Comparison of ENCODE assay signal across 17 mouse cellular contexts in the genomic region with DNA sequence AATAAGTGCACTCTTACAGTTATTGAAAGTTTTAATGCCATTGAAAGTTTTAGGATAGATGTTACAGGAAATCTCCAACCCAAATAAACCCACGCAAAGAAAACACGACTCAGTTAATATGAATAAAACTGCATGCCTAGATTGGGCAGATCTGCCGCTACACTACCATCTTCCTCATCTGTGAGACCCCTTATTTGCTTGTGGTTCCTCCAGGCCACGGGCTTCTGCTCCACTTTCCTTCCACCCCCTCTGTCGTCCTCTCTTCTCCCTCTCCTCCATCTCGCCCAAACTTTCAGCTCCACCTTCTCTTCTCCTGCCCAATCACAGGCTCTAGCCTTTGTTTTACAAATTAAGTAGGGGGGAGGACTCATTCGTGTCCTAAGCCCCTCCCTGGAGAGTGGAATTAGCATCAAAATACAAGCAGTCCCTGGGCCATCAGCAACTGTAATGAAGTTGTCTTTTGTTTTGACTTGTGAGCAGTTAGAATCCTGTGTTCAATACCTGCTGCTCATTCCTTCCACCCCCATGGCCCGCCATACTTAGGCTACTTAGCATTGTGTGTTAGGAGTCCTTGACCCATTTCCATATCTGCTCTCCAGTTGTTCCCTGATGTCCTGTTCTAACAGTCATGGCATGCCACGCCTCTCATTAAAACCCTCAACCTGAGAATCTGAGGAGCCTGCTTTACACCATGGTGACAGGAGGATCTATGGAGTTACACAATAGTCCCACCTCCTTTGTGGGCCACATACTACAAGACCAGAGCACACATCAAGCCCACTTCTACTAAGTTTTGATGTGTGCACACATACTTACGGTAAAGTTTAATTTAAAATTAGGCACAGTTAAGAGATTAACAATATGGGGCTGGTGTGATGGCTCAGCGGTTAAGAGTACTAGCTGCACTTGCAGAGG. TPM values are rescaled to one million over a fixed set of nuclear protein-coding genes. Genes with fewer than 3 reads are reported as not detected.
A peak's percentile ranks its signal among the peaks of the same experiment; 100 is the strongest.
DNase-seq lines count a peak whose midpoint lies in the region; ATAC-seq and TF ChIP-seq lines count a peak whose summit lies in the region.
"Had no signal": no experiment of that assay in that cellular context is flagged by ENCODE, and none has a peak within 500 bp of the region (broad histone marks: within the 10 kb centered on the region; RNA-seq: fewer than 3 reads in every experiment).

No protein-coding gene starts in this region.

- peaks cover 7% of the 10 kb centered on the region for H3K4me1 ChIP-seq in midbrain, embryonic 10.5 days
- no peaks in the 10 kb centered on the region for H3K4me1 ChIP-seq in midbrain, postnatal 0 days (ENCODE audit: insufficient read depth, low read length)
- H3K4me1 ChIP-seq in ES-Bruce4 (ENCODE audit: control insufficient read depth, insufficient read depth, low read length): no peaks in the 10 kb centered on the region
- H3K4me1 ChIP-seq in forebrain, postnatal 0 days (ENCODE audit: insufficient read depth): no peaks in the 10 kb centered on the region
- H3K4me1 ChIP-seq in heart, embryonic 12.5 days (replicated peaks): 0 out of 2 replicates have a peak, but pooled peaks cover 3% of the 10 kb centered on the region

- H3K4me3 ChIP-seq in midbrain, embryonic 10.5 days: no peak overlapping the region
- no peak overlapping the region for H3K4me3 ChIP-seq in midbrain, postnatal 0 days (ENCODE audit: low read depth, low read length)
- H3K4me3 ChIP-seq in ES-Bruce4 (ENCODE audit: low read depth, low read length): peak overlapping the region; percentile 55
- no peak overlapping the region for H3K4me3 ChIP-seq in forebrain, postnatal 0 days (ENCODE audit: low read depth, low read length)
- H3K4me3 ChIP-seq in heart, embryonic 12.5 days: no peak overlapping the region
- H3K4me3 ChIP-seq: heart, adult 2 months; myocyte had no signal

- peak; percentile 92 for TF ChIP-seq POLR2A in ES-Bruce4 (IDR thresholded peaks at IDR 0.05; ENCODE audit: insufficient read depth, low read length)

- H3K27ac ChIP-seq in midbrain, embryonic 10.5 days (replicated peaks): peak overlapping the region; percentile 33; the same call in 1 of the 2 replicates
- no peak overlapping the region for H3K27ac ChIP-seq in midbrain, postnatal 0 days (ENCODE audit: low read depth, low read length)
- peak overlapping the region; percentile 90 for H3K27ac ChIP-seq in ES-Bruce4 (ENCODE audit: insufficient read depth, low read length)
- no peak overlapping the region for H3K27ac ChIP-seq in forebrain, postnatal 0 days (ENCODE audit: low read depth, low read length)
- no peak overlapping the region for H3K27ac ChIP-seq in heart, embryonic 12.5 days (ENCODE audit: poor library complexity, severe bottlenecking)
- H3K27ac ChIP-seq: heart, adult 2 months; macrophage had no signal

- WGBS in midbrain, embryonic 10.5 days: 52% methylated on average over 11 of the region's 11 CpGs
- 43% methylated on average over 11 of the region's 11 CpGs for WGBS in midbrain, postnatal 0 days
- WGBS in forebrain, postnatal 0 days: 38% methylated on average over 11 of the region's 11 CpGs
- 56% methylated on average over 11 of the region's 11 CpGs for WGBS in heart, embryonic 12.5 days

- no peak overlapping the region for H3K9ac ChIP-seq in midbrain, postnatal 0 days (replicated peaks; ENCODE audit: low read length, poor library complexity, severe bottlenecking)
- 0 out of 2 replicates have a peak overlapping the region, but pooled peaks have one; percentile 35 for H3K9ac ChIP-seq in ES-Bruce4 (ENCODE audit: low read depth, poor library complexity, severe bottlenecking)
- no peak overlapping the region for H3K9ac ChIP-seq in forebrain, postnatal 0 days
- no peak overlapping the region for H3K9ac ChIP-seq in heart, embryonic 12.5 days

- H3K36me3 ChIP-seq in midbrain, embryonic 10.5 days: peaks cover 16% of the 10 kb centered on the region; the same call in 1 of the 2 replicates
- 0 out of 2 replicates have a peak, but pooled peaks cover 3% of the 10 kb centered on the region for H3K36me3 ChIP-seq in midbrain, postnatal 0 days (ENCODE audit: insufficient read depth, low read length)
- H3K36me3 ChIP-seq in ES-Bruce4 (ENCODE audit: control insufficient read depth, insufficient read depth, low read length, poor library complexity, severe bottlenecking): no peaks in the 10 kb centered on the region
- peaks cover 7% of the 10 kb centered on the region; the same call in 1 of the 2 replicates for H3K36me3 ChIP-seq in forebrain, postnatal 0 days (ENCODE audit: insufficient read depth)
- peaks cover 8% of the 10 kb centered on the region for H3K36me3 ChIP-seq in heart, embryonic 12.5 days

- no peaks in the 10 kb centered on the region for H3K9me3 ChIP-seq in midbrain, embryonic 10.5 days (replicated peaks)
- H3K9me3 ChIP-seq in midbrain, postnatal 0 days (ENCODE audit: low read length): no peaks in the 10 kb centered on the region
- H3K9me3 ChIP-seq in ES-Bruce4 (replicated peaks; ENCODE audit: control insufficient read depth, insufficient read depth, low read length, poor library complexity, severe bottlenecking): no peaks in the 10 kb centered on the region
- no peaks in the 10 kb centered on the region for H3K9me3 ChIP-seq in forebrain, postnatal 0 days (ENCODE audit: low read length)
- no peaks in the 10 kb centered on the region for H3K9me3 ChIP-seq in heart, embryonic 12.5 days (replicated peaks)

- no peaks in the 10 kb centered on the region for H3K27me3 ChIP-seq in midbrain, embryonic 10.5 days (ENCODE audit: low read depth, poor library complexity, severe bottlenecking)
- no peaks in the 10 kb centered on the region for H3K27me3 ChIP-seq in midbrain, postnatal 0 days (ENCODE audit: insufficient read depth, low read length)
- no peaks in the 10 kb centered on the region for H3K27me3 ChIP-seq in ES-Bruce4 (ENCODE audit: control insufficient read depth, insufficient read depth, low read length, poor library complexity, severe bottlenecking)
- no peaks in the 10 kb centered on the region for H3K27me3 ChIP-seq in forebrain, postnatal 0 days (ENCODE audit: insufficient read depth, low read length)
- no peaks in the 10 kb centered on the region for H3K27me3 ChIP-seq in heart, embryonic 12.5 days (replicated peaks)

- TF ChIP-seq CTCF in midbrain, postnatal 0 days (IDR thresholded peaks at IDR 0.05): no peak
- no peak for TF ChIP-seq CTCF in ES-Bruce4 (IDR thresholded peaks at IDR 0.05; ENCODE audit: low read depth, low read length)
- TF ChIP-seq CTCF in forebrain, postnatal 0 days (IDR thresholded peaks at IDR 0.05; ENCODE audit: low read depth): no peak

- no peak for TF ChIP-seq EP300 in ES-Bruce4 (IDR thresholded peaks at IDR 0.05; ENCODE audit: insufficient read depth, low read depth, low read length)

- H3K4me2 ChIP-seq in midbrain, postnatal 0 days (ENCODE audit: low read depth, low read length, poor library complexity, severe bottlenecking): no peak overlapping the region
- no peak overlapping the region for H3K4me2 ChIP-seq in forebrain, postnatal 0 days (ENCODE audit: low read depth)
- H3K4me2 ChIP-seq in heart, embryonic 12.5 days: no peak overlapping the region

- ATAC-seq in midbrain, postnatal 0 days (ENCODE audit: low FRiP score): no peak
- 0 out of 2 replicates have a peak, but pooled peaks have one; percentile 30 for ATAC-seq in forebrain, postnatal 0 days
- no peak for ATAC-seq in heart, embryonic 12.5 days (ENCODE audit: insufficient number of reproducible peaks, low FRiP score)

- no peak for DNase-seq in midbrain, embryonic 10.5 days (ENCODE audit: low spot score)
- DNase-seq in midbrain, postnatal 0 days (ENCODE audit: low spot score): no peak
- peak; percentile 98 for DNase-seq in ZHBTc4 (ENCODE audit: low read depth, low spot score)
- DNase-seq in forebrain, postnatal 0 days: no peak
- no peak for DNase-seq in left cerebral cortex, adult 9 months (ENCODE audit: low spot score in 2 of 2)
- no peak for DNase-seq in layer of hippocampus, adult 18-20 months (ENCODE audit: low spot score in 2 of 2)

RNA-seq across cellular contexts. Expression of a gene that starts 16.3 kb away (rescaled TPM):
- polyA plus RNA-seq in midbrain, embryonic 10.5 days (2016; fragmentation: Nextera tagmentation; extraction: Ambion mirVana): 10.4 and 12.2 TPM in 2 replicates
- 12.7 and 13.7 TPM in 2 replicates for total RNA-seq in midbrain, postnatal 0 days (2014; rRNA removed)
- 12.4 TPM in 2 replicates for polyA plus RNA-seq in midbrain, postnatal 0 days (2015; fragmentation: Nextera tagmentation; extraction: Ambion mirVana)
- polyA plus RNA-seq in ES-Bruce4 (2011; ENCODE audit: insufficient read depth, insufficient read length, low read depth, missing spikeins): 2.9 and 3.4 TPM in 2 replicates
- 14.6 and 18.2 TPM in 2 replicates for total RNA-seq in forebrain, postnatal 0 days (2014; rRNA removed)
- polyA plus RNA-seq in forebrain, postnatal 0 days (2015; fragmentation: Nextera tagmentation; extraction: Ambion mirVana): 13.2 and 15.0 TPM in 2 replicates
- 10 to 100 TPM; 26.7 to 28.6 TPM for total RNA-seq in layer of hippocampus, adult 18-20 months (2021)
- polyA plus RNA-seq in heart, embryonic 12.5 days (2016; fragmentation: Nextera tagmentation; extraction: Ambion mirVana): 6.6 and 9.5 TPM in 2 replicates
- polyA plus RNA-seq: inflammation-experienced regulatory T-cells, adult 6 months had no signal

RNA-seq across cellular contexts. Expression of a gene that starts 26.0 kb away (rescaled TPM):
- polyA plus RNA-seq in midbrain, embryonic 10.5 days (2016; fragmentation: Nextera tagmentation; extraction: Ambion mirVana): 112 and 145 TPM in 2 replicates
- total RNA-seq in midbrain, postnatal 0 days (2014; rRNA removed): 1,859 and 2,007 TPM in 2 replicates
- 108 and 142 TPM in 2 replicates for polyA plus RNA-seq in midbrain, postnatal 0 days (2015; fragmentation: Nextera tagmentation; extraction: Ambion mirVana)
- polyA plus RNA-seq in ES-Bruce4 (2011; ENCODE audit: insufficient read depth, insufficient read length, low read depth, missing spikeins): 316 and 459 TPM in 2 replicates
- 2,036 and 2,577 TPM in 2 replicates for total RNA-seq in forebrain, postnatal 0 days (2014; rRNA removed)
- 134 and 170 TPM in 2 replicates for polyA plus RNA-seq in forebrain, postnatal 0 days (2015; fragmentation: Nextera tagmentation; extraction: Ambion mirVana)
- 100 to 1,000 TPM; 261 to 307 TPM for total RNA-seq in layer of hippocampus, adult 18-20 months (2021)
- 97.0 and 101 TPM in 2 replicates for polyA plus RNA-seq in heart, embryonic 12.5 days (2016; fragmentation: Nextera tagmentation; extraction: Ambion mirVana)

RNA-seq across cellular contexts. Expression of a gene that starts 38.2 kb away (rescaled TPM):
- polyA plus RNA-seq in midbrain, embryonic 10.5 days (2016; fragmentation: Nextera tagmentation; extraction: Ambion mirVana): not detected in 2 replicates
- total RNA-seq in midbrain, postnatal 0 days (2014; rRNA removed): not detected in 2 replicates
- polyA plus RNA-seq in midbrain, postnatal 0 days (2015; fragmentation: Nextera tagmentation; extraction: Ambion mirVana): 0.09 TPM in 1 of 2 replicates, not detected in the other
- polyA plus RNA-seq in ES-Bruce4 (2011; ENCODE audit: insufficient read depth, insufficient read length, low read depth, missing spikeins): not detected in 2 replicates
- total RNA-seq in forebrain, postnatal 0 days (2014; rRNA removed): 0.10 TPM in 1 of 2 replicates, not detected in the other
- 0.10 TPM in 1 of 2 replicates, not detected in the other for polyA plus RNA-seq in forebrain, postnatal 0 days (2015; fragmentation: Nextera tagmentation; extraction: Ambion mirVana)
- under 1 TPM in 1 of 2 experiments, not detected in 1; 0.23 TPM for total RNA-seq in layer of hippocampus, adult 18-20 months (2021)
- polyA plus RNA-seq in heart, embryonic 12.5 days (2016; fragmentation: Nextera tagmentation; extraction: Ambion mirVana): not detected in 2 replicates
- total RNA-seq: common myeloid progenitor, adult 5-6 weeks; heart, adult 2 months; heart, postnatal 10 days; left cerebral cortex, adult 18-20 months had no signal
- polyA plus RNA-seq: inflammation-experienced regulatory T-cells, adult 6 months; kidney, embryonic 14.5 days; myocyte; stomach, embryonic 14.5 days had no signal

Comparison
In these comparisons a context has a peak if more than half of its experiments do, and no peak if none do; other contexts are left out.
1. H3K27ac ChIP-seq: peak in midbrain, embryonic 10.5 days (single experiment) and ES-Bruce4 (single experiment); none in midbrain, postnatal 0 days (single experiment), forebrain, postnatal 0 days (single experiment) and heart, embryonic 12.5 days (single experiment).